Mouse (Mus musculus) layer of hippocampus, postnatal 10 days (tissue): ENCODE measurements at regions not wholly inside any gene's neighbourhood (a gene's known extent, or its start where the extent isn't known, plus 50 kb on each side); places are given as distances from the start of the nearest gene placed in this dataset.
"Not testable (repeated sequence)": the region's sequence is repeated elsewhere in the genome, so short reads cannot be mapped to it uniquely, and the experiment has no call there.

ENCODE experiments used
- DNase-seq, 2 experiments: peaks; one replicate each; pipeline ENCODE4 v3.0.0; 2021; ENCODE audit warnings: low spot score in 2 of 2

- DNase-seq = no peak
Measured at GRCm38 (mm10) chr2:107468671-107469070, 178.2 kb downstream of the Kcna4 start.

GRCm38 (mm10) chr2:107503646-107504379, 213.4 kb downstream of the Kcna4 start:
- DNase-seq = no peak

- DNase-seq = no peak
Measured at GRCm38 (mm10) chr2:107507426-107508167, 217.2 kb downstream of the Kcna4 start.

DNA sequence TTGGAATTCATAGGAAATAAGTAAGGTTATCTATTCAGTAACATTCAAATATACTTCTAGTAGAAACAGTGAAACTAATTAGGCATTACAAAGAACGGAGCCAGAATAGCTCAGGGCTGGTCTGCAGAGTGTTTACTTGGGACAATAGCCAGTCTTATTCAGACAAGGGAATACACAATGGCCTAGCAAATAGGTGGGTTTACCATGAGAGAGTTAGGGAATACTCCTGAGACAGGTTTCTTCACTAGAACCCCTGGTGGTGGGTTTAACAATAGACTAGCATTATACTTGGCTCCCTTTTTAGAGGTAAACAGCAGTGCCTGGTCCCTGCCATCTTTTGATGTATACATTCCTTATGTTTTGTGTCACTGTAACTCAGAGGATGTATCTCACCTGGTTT, 225.0 kb downstream of the Kcna4 start:
- not testable (repeated sequence) for DNase-seq

GRCm38 (mm10) chr2:107518107-107518506, 227.7 kb downstream of the Kcna4 start:
- DNase-seq = no peak

DNA sequence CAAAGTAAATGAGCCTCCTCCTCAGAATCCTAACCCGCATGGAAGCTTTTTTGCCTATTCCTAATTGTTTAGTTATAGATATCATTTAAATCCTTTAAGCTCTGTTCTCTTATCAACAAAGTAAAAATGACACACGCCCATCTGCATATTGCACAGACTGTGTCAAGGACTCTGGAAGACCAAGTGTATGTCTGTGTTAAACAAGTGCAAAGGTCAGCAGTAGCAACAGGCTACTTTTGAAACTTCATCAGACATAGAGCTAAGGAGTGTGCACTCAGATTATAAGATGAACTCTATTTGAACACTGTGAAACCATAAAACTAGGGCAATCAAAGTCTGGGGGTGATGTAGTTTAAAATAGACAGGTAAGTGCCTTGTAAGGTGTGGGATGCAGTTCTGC, 228.3 kb downstream of the Kcna4 start:
- no peak for DNase-seq

- DNase-seq = peak; percentile 9 to 32
Measured at GRCm38 (mm10) chr2:107519326-107519725, 228.9 kb downstream of the Kcna4 start.

DNA sequence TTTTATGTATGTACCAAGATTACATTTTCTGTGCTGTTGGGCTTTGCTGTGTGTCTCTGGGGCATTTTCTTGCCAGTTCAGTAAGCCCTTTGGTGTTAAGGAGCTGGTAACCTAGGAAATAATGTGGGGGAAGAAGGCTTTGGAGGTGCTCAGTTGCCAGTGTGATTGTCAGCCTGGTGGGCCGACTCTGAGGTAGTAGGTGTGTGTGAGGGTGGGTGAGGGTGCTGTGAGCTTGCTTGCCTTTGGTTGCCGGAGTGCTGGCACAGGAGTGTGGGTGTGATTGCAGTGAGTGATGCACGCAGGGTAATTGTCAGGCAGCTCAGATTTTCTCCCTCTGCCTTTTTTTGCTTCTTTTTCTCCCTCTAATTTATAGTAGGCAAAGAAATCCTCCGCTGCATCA, 229.3 kb downstream of the Kcna4 start:
- DNase-seq = peak; percentile 13 to 31

DNA sequence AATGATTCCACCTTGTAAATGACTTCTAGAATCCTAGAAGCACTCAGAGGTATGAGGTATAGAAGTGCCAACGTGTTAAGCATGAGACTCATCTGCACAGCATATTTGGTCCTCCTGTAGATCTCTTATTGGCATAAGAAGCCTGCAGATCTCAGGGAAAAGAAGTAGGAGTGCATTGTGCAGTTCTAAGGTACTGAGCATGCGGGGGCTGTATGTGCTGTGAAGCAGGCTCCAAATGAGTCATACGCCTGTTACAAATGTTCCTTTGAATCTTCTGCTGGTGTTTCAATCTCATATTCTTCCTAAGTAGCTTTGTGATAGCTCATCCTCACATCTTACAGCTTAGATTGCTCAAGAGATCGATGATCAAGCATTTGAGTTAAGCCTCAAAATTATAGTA, 252.7 kb downstream of the Kcna4 start:
- peak in 1 of 2 experiments; percentile 10 for DNase-seq

DNA sequence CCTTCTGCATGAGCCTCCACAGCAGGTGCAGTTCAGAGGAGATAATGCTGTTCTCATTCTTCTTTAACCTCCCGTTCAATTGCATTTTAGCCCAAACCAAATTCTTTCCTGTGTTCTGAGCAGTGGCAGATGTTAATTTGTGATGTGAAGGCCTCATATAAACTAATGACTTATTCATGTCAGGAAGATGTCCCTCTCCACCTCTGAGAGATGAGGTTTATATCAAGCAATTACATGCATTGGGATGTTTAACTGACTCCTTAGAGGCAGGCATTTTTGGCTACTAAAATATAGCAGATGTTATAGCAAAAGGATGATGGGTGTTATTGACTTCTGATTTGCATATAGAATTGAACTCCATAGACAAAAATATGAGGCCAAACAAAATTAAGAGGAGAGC, 262.1 kb downstream of the Kcna4 start:
- DNase-seq = no peak

DNA sequence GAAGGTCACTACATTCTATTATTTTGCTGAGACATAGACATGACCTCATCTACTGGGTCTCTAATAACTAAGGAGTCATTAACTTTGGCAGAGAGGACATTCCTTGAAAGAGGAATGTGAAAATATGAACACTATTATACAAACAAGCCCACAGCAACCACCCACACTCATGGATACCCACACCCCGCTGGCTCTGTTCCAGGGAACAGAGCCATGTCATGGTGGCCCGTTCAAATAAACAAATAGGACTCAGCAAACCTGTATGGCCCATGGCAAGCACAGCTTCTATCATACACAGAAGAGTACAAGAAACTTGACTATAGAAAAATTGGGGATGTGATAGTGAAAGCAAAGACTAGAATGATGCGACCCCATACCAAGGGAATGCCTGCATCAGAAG, 265.8 kb downstream of the Kcna4 start:
- DNase-seq = no peak

DNA sequence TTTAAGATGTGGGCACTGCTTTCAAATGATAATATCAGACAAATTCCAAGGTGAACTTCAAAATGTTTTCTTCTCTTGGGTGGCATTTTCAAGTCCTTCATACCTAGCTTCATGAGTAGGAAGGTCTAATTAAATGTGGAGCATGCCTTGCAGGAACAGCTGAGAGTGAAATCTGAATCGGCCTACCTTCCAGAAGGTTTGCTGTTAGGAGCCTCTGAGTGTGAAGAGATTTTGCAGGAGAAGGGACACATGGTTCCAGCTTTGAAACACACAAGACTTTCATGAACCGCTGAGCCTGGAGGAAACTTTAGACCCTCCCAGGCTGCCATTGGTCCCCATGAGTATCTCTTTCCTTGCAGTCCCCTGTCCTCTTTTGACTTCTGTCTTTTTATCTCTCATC, 279.2 kb downstream of the Kcna4 start:
- no peak for DNase-seq

GRCm38 (mm10) chr2:107609872-107610559, 319.6 kb downstream of the Kcna4 start:
- no peak for DNase-seq

GRCm38 (mm10) chr2:107611811-107612210, 321.4 kb downstream of the Kcna4 start:
- DNase-seq = no peak

DNA sequence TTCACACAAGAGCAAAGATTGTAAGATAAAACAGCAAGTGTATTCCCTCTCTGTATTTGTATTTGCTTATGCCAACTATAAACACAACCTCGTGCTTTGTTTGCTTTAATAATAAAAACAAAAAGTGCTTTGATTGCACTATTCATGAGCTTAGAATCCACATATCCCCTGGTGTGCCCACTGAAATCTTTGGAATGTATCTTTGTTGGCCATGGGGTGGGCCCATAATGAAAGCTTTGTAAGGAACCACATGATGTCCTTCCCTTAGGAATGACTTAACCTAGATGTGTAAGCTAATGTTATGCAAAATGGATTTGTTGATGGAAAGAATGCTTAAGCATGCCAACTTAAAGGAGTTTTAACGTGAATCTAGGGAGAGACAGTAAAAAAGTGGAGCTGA, 321.8 kb downstream of the Kcna4 start:
- no peak for DNase-seq

GRCm38 (mm10) chr2:107614715-107615114, 324.3 kb downstream of the Kcna4 start:
- no peak for DNase-seq

- no peak for DNase-seq
Measured at GRCm38 (mm10) chr2:107627458-107627857, 337.0 kb downstream of the Kcna4 start.

DNA sequence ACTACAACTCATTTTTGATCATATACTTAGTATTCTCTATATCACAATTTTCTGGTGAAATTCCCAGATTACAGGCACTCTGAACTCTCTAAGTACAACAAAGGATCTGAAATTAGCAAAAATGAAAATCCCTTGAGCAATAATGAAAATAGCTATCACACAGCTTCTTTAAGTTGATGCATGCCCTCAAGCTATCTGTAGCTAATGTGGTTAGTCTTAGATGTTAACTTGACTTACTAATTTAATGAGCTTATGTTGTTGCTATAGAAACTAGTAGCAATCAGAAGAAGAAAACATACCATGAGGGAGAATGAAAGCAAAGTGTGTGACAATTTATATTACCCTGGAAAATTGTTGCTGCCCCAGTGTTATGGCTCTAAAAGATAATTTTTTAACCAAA, 368.7 kb downstream of the Kcna4 start:
- no peak for DNase-seq
